Mouse (Mus musculus): ENCODE data around the gene Plcl1. TPM values are rescaled to one million over a fixed set of nuclear protein-coding genes. Genes with fewer than 3 reads are reported as not detected.
A peak's percentile ranks its signal among the peaks of the same experiment; 100 is the strongest.
"Not testable (repeated sequence)": the region's sequence is repeated elsewhere in the genome, so short reads cannot be mapped to it uniquely, and the experiment has no call there.

Plcl1 gene
- total RNA-seq, 2 experiments from 2014 or later, result 19.8 to 20.5 TPM

DNA sequence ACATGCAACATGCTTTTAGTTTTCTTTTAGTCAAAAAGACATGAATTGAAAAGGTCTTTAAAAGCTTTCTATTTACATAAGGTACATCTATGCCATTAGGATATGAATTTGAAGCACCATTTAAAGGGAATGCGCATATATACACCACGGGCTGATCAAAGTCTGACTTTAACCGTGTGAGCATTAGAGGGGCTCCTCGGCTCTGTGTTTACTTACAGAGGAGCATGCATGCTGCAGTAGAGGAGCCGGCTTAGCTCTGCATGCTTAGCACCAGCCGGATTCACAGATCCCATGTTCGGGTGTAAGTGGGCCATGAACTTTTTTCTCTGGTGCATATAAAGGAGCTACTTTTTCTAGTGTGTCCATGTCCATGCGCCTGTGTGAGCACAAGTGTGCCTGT, 31.4 kb downstream of the Plcl1 start:
- DNase-seq (ENCODE audit: low spot score in 2 of 2), result no peak

DNA sequence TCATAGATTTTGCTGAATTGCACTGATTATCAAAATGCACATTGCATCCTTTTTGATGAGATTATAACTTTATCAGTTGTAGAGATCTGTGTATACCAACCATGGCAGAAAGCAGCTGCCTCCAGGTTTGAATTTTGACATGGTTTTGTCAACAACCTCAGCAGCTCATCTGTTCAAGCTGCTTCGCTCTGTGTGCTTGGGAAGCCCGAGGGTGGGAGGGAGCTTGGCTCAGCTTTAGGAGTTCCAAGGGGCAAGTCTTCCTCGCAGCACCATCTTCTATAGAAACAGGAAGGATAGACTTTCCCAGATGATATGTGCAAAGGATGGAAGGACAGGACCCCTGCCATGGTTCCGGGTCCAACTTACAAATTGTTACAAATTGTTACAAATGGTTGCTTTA, 32.9 kb downstream of the Plcl1 start:
- DNase-seq (ENCODE audit: low spot score in 2 of 2), result no peak

DNA sequence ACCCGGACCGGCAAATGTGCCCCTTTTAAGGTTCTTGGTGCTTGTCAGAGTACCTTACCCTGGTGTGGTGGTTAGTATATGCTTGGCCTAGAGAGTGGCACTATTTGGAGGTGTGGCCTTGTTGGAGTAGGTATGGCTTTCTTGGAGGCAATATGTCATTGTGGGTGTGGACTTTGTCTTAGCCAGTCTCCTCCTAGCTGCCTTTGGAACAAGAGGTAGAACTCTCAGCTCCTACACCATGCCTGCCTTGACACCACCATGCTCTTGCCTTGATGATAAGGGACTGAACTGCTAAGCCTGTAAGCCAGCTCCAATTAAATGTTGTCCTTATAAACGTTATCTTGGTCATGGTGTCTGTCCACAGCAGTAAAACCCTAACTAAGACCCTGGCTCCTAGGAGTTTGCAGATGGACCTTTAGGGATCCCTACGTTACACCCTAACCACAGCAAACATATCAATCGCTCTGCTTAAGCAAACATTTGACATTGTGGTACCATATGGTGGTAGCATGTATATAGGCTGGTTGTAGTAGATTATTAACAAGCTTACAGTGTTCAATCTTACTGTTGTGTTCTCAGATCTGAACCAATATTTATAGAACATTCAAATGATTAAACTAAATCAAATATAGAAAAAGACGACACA, 39.4 kb downstream of the Plcl1 start:
- no peak for DNase-seq (ENCODE audit: low spot score in 2 of 2)

DNA sequence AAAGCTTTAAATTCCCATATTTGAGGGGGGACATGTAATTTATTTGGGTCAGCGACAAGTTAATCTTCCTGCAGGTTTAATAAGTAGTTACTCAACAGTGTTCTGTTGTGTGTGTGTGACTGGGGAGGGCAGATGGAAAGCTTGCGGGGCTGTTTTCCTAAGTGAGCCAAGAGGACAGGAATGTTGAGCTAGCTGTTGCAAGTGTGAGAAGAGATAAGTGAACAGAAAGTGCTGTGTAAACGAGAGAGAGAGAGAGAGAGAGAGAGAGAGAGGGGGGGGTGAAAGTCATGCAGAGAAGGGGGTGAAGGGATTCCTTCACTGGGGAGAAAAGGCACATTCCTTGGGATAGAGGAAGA, 39.9 kb downstream of the Plcl1 start:
- no peak for DNase-seq (ENCODE audit: low spot score in 2 of 2)

DNA sequence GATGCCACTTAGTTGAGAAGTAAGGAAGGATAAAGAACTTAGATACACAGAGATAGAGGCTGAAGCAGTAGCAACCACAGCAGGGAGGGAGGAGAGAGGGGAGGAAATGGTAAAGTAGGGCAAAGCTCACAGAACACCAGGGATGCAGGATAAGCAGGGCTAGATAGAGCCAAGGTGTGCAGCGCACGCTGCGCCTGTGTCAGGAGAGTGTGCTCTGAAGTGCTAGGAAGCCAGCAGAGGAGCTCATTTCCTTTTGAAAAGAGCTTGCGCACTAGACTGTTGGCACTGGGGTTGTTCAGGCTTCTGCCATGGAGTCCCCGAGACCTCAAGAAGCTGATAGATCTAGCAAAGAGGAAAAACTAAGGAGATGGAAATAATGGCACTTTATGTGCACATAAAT, 40.6 kb downstream of the Plcl1 start:
- no peak for DNase-seq (ENCODE audit: low spot score in 2 of 2)

DNA sequence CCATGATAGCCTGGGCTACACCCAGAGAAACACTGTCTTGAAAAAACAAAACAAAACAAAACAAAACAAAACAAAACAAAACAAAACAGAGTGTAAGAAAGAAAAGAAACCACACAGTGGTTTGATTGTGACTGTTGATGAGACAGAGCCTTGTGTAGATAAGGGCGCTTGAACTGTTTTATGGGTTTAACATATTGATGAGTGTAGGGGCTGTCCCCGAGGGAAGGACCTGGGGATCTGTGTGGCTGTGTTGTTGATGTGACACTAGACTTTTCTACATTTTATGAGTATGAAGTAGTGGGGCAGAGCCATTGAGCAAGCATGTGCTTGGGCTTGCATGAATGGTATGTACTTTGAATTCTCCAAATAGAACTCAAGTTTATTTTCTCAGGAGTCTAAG, 41.2 kb downstream of the Plcl1 start:
- no peak for DNase-seq (ENCODE audit: low spot score in 2 of 2)

DNA sequence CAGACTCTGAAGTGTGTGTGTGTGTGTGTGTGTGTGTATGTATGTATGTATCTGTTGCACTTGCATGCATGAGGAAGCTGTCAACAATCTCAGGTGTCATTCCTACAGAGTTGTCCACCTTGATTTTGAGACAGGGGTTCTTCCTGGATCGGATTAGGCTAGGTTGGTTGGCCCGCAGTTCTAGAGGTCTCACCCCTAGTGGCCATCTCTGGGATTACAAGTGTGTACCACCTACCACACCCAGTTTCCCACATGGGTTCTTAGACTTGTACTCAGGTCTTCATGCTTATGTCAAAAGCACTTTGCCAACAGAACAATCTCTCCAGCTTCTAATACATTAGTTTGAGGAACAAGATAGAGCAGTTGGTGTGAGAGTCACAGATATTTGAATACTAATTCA, 41.9 kb downstream of the Plcl1 start:
- DNase-seq (ENCODE audit: low spot score in 2 of 2), result no peak

DNA sequence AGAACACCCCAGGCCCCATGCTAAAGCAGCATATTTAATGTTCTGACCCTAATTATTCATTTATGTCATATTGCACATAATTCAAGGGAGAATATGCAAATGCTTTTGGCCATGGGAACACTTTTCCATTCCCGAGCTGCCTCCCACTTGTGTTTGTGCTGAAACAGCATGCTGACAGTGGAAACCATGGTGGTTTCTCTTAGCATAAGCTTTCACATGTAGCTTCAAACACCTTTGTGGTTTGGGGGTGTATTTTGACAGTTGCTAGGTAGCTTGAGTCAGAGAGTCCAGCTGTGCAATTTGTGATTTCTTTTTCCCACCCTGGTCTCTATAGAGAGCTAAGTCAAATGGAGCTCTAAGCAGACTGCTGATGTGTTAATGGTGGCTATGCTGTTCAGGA, 42.4 kb downstream of the Plcl1 start:
- DNase-seq (ENCODE audit: low spot score in 2 of 2), result no peak

DNA sequence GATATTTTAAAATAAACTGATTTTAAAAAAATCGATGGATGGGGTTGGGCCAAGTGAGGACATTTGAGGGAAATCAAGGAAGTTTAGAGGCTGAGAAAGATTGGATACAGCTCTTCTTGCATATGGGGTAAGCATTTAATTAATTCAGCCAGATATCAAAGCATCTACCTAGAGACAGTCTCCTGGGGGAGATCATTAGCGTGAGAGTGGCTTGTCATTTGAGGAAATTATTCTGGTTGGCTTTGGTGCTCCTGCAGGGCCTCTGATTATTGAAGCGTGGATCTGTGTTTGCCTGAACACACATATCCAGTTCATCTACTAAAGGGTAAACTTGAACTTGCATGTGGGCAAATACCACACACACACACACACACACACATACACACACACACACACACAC, 44.1 kb downstream of the Plcl1 start:
- no peak for DNase-seq (ENCODE audit: low spot score in 2 of 2)

DNA sequence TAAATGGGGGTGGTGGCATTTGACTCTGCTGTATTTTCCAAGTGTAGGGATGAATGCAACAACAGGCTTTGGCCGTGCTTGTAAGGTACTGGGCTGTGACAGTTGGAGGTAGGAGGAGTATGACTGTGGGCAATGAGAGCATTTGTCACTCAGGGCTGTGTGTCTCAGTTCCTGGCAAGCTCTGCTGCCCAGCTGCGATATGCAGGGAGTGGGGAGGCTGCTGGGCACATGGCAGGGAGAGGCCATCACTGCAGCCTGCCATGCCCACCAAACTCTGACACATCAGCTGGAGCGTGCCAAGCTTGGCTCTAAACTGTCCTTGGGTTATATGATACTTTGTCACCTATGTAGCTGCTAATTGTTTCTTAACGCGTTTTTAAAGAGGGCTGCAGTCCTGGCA, 48.4 kb downstream of the Plcl1 start:
- peak; percentile 38 to 69 for DNase-seq (ENCODE audit: low spot score in 2 of 2)

DNA sequence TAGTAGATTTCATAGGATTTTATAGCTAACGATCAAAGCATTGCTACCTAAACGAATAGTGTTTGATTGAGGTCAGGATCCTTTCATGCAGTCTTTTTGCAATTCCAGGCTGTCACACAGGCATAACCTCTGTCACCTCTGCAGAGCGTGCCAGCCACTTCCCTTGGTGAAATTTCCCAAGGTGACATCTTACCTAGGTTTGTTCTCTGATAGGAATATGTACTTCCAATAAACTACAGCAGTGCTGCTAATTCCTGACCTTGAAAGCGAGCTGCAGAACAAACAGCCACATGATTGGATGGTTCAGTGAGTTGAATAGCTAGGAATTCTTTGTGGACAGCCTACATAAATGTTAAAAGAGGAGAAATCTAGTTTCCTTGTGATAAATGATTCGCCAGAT, 56.6 kb downstream of the Plcl1 start:
- no peak for DNase-seq (ENCODE audit: low spot score in 2 of 2)

DNA sequence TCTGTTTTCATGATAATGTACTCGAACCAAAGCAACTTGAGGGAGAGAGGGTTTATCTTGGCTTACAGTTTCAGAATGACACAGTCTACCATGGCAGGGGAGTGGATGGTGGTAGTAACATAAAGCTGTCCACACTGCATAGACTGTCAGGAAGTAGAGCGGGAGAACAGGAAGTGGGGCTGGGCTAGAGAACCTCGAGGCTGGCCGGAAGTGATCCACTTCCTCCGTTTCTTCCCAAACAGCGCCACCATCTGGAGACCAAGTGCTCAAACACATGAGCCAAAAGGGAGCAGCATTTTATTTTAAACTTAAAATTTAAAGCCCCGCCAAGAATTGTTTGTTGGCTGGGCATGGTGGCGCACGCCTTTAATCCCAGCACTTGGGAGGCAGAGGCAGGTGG, 68.0 kb downstream of the Plcl1 start:
- DNase-seq (ENCODE audit: low spot score in 2 of 2), result no peak

DNA sequence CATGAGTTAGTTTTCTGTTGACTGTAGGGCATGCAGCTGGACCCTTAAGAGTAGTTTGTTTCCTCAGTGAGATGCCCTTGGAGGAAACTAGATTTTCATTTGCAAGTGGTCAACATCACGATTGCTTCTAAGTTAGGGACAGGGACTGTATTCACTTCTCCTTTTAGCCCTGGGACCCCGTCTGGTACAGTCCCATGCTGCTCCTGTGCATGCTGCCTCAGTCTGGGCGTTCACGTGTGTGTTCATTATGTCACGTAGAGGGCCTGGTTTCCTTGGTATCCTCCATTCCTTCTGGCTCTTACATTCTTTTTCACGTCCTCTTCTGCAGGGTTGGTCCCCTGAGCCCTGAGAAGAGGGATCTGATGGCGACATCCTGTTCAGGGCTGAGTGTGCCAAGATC, 69.3 kb downstream of the Plcl1 start:
- peak in 1 of 2 experiments; percentile 24 for DNase-seq (ENCODE audit: low spot score in 2 of 2)

DNA sequence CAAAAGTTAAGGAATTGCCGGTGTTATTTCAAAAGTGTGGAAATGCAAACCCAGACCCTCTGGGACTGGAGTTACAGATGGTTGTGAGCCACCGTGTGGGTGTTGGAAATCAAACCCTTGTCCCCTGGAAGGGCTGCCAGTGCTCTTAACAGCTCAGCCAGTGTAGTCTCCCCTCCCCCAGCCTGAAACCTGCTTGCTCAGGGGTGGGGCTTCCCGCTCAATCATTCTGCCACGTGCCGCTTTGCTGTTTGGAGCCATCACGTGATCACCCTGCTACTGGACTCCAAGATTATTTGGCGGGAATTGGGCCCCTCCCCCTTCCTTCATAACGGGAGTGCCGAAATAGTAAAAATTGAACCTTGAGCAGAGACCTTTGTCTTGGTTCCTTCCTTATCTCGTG, 81.7 kb downstream of the Plcl1 start:
- not testable (repeated sequence) for DNase-seq (ENCODE audit: low spot score in 2 of 2)

DNA sequence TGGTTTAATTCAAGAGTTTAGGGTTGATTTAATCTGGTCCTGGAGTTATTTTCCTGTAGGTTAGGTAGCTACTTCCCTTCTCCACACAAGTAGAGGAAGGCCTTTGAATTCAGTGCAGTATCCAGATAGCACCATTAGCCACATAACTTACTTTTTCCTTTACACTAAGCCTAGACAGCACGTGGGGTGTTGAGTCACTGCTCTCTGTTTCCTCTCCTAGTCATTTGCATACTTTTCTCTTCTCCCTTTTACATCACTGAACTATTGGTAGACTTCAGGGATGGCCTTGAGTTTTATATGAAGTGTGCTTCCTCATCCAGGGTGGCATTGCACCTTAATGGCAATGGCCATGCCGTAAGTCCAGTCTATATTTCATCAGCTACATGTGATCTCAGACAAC, 82.5 kb downstream of the Plcl1 start:
- DNase-seq (ENCODE audit: low spot score in 2 of 2), result no peak

DNA sequence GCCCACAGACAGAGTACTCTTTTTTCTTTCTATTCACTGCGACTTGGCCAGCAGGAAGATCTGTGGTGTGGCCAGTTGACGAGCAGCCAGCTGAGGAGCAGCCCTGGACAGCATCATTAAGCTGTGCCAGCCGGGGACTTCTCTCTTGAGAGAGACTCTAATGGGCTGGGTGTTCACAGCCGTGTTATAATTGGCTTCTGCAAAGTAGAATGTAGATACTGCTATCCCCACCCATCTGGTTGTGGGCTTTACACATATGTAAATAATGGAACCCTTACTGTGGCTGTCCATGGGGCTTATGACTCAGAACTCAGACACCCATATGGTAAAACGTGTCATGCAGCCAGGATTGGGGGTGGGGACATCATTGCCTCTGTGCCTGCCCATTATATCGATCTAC, 83.6 kb downstream of the Plcl1 start:
- DNase-seq (ENCODE audit: low spot score in 2 of 2), result peak; percentile 47 to 75

DNA sequence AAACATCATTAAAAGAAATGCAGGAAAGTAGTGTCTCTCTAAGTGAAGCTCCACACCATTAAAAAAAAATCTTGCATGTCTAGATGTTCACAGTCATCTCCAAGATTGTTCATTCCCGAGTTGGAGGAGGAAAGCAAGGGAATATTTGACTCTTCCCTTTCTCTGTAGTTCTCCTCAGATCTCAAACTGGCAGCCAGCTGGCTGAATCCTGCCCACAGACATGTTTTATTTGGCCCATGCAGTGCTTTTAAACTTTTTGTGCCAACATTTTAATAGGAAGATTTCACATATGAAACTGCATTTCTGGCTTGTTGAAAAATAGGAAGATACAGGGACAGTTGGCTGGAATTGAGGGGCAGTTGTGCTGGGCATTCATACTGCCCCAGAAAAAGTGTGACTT, 94.2 kb downstream of the Plcl1 start:
- DNase-seq (ENCODE audit: low spot score in 2 of 2), result peak in 1 of 2 experiments; percentile 66

DNA sequence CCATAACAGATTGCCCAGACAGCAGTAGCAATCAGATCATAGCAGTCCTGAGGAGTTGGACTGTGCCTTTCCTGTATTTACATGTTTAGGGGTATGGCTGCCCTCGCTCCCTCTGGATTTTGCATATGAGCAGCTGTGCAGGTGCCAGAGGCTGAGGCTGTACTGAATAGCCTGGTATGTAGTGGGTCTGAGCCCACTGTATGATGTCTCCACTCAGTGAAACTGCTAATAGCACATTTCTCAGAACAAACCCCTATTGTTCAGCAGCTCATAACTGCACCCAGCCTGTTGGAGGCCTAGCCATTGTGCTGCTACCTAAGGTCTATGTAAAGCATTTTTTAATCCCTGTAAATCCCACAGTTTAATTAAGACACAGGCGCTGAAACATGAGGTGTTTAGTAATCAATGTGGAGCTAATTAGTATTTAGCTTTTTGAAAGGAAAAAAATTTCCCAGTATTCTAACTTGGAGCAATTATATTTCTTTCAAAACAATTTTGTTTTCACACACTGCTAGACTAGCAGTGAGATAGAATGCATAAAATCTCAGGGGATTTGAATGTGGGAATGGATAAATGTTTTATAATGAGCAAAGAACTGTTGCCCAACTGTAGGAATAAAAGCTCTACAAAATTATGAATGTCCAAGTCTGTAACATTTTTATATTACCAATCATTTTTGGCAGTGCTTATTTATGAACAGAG, 95.4 kb downstream of the Plcl1 start:
- DNase-seq (ENCODE audit: low spot score in 2 of 2), result no peak

DNA sequence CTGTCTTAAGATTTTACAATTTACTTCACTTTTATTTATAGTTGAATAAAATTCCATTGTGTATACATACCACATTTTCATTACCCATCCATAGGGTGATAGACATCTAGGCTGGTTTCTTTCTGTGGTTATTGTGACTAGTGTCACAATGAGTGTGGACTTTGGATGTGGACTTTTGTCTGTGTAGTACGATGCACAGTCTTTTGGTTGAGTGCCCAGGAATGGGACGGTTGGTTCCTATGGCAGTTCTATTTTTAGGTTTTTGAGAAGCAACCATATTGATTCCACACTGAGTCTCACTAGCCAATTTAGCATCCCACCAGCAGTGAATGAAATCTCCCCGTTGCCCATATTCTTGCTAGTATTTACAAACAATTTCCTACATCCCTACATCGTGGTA, 100.1 kb downstream of the Plcl1 start:
- DNase-seq (ENCODE audit: low spot score in 2 of 2), result no peak

DNA sequence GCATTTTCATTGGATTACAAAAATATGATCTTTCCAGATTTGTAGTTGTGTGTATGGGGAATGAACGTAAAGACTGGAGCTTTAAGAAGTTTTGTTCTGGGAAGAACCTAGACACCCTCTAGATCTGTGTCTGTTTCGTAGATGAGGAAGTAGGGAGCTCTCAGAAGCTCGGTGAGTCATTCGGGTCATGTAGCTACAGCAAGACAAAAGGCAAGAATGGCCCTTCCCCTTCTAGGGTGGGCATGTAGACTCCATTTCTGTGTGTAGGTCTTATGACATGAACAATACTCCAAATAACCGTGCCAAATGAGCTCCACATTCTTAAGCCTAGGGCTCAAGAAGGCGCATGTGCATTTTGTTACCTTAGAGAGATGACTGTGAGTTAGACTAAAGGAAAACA, 101.3 kb downstream of the Plcl1 start:
- DNase-seq (ENCODE audit: low spot score in 2 of 2), result no peak

DNA sequence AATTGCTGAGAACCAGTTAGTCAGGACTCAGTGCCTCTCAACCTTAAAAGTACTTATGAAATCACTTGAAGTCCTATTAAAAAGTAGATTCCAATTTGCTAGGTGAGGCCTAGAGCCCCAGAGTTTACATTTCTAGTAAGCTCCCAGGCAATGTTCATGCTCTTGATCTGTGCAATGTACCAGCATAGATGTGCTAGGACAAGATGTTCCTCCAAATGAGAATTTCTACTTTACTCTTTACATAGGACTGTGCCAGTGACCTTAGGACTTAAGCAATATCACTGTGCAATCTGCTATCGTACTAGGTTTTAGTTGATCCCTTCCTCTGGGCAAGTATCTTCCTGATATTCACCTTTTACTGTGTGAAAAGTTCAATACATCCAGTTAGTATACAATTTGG, 103.9 kb downstream of the Plcl1 start:
- no peak for DNase-seq (ENCODE audit: low spot score in 2 of 2)

DNA sequence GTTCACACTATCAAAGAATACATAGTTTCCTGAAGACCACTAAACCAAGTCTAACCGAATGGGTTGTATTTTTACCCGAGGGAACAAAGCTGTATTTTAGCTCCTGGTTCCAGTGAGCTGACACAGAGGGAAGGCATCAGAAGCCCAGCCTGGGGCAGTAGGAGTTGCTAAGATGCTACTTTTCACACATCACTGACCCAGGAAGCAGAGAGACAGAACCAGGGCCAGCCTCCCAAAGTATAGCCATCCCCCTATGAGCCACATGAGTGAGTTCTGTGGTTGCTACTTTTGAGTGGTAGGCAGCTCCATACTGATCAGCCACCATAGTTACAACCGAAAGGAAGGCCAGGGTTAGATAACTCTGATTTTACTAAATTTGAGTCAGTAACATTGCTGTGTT, 106.4 kb downstream of the Plcl1 start:
- no peak for DNase-seq (ENCODE audit: low spot score in 2 of 2)

DNA sequence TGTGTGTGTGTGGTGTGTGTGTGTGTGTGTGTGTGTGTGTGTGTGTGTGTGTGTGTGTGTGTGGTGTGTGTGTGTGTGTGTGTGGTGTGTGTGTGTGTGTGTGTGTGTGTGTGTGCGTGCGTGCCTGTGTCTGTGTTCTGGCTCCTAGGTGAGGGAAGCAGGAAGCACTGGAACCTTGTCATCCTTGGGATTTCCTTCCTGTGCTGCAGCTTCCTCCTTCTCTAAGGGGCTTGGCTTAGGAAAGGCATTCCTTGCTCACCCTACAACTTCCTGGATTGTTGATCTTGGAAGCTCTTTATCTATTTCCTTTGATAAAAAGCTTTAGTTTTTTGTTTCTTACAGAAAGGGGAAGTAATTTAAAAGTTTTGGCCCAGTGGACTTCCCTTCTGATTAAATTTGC, 107.1 kb downstream of the Plcl1 start:
- not testable (repeated sequence) for DNase-seq (ENCODE audit: low spot score in 2 of 2)

Data from layer of hippocampus, postnatal 14 days (tissue).